Mouse (Mus musculus) CH12.LX (cell line): ENCODE data around the gene Sart3. TPM values are rescaled to one million over a fixed set of nuclear protein-coding genes. Genes with fewer than 3 reads are reported as not detected.
"Not testable (repeated sequence)": the region's sequence is repeated elsewhere in the genome, so short reads cannot be mapped to it uniquely, and the experiment has no call there.

Source experiments
- DNase-seq: peaks from one replicate; pipeline ENCODE4 v3.0.0-alpha.2; 2013; ENCODE audit errors: extremely low read depth
- H3K27ac ChIP-seq: 2 replicates; pipeline ENCODE4 v1.5.1; 2012; ENCODE audit warnings: low read depth, mild to moderate bottlenecking, control low read depth, moderate library complexity; ENCODE audit not compliant: insufficient read depth
- H3K27me3 ChIP-seq: replicated peaks from 2 replicates; pipeline ENCODE3; 2012; ENCODE audit warnings: inconsistent platforms
- H3K36me3 ChIP-seq, 2 experiments: replicated peaks in 1 of 2; 2 replicates each; pipeline versions ENCODE3 to v1.6.1; 2012; ENCODE audit warnings: inconsistent platforms in 1 of 2, low read length in 1 of 2, mild to moderate bottlenecking in 1 of 2, mixed read lengths in 1 of 2, moderate library complexity in 1 of 2; ENCODE audit not compliant: control insufficient read depth in 1 of 2, insufficient read depth in 1 of 2
- H3K4me1 ChIP-seq, 2 experiments: 2 replicates each; pipeline ENCODE4 v1.6.1; 2012; ENCODE audit warnings: inconsistent platforms in 1 of 2, moderate library complexity in 1 of 2; ENCODE audit not compliant: insufficient read depth in 2 of 2, control insufficient read depth in 1 of 2
- H3K4me2 ChIP-seq: 2 replicates; pipeline ENCODE4 v1.6.1; 2012; ENCODE audit warnings: low read depth, mild to moderate bottlenecking, control low read depth; ENCODE audit not compliant: poor library complexity, insufficient read depth, severe bottlenecking
- H3K4me3 ChIP-seq, 3 experiments: fragments of 150-350 bp in 1 of 3; sonication (generic) in 1 of 3; replicated peaks in 1 of 3; 2 replicates each; pipeline versions ENCODE3 to v1.5.1; 2011 to 2012; ENCODE audit warnings: low read depth in 2 of 3, low read length in 2 of 3, mild to moderate bottlenecking in 2 of 3, moderate library complexity in 2 of 3, control low read depth in 1 of 3, improper control_type of control experiment in 1 of 3, inconsistent platforms in 1 of 3, mixed read lengths in 1 of 3; ENCODE audit not compliant: poor library complexity in 1 of 3
- H3K79me2 ChIP-seq: replicated peaks from 2 replicates; pipeline ENCODE4 v1.6.1; 2012; ENCODE audit warnings: mild to moderate bottlenecking, moderate library complexity; ENCODE audit not compliant: control insufficient read depth, poor library complexity, insufficient read depth, severe bottlenecking; ENCODE audit errors: extremely low read depth
- H3K9ac ChIP-seq: 2 replicates; pipeline ENCODE4 v1.6.1; 2012; ENCODE audit warnings: low read depth, mild to moderate bottlenecking, control low read depth, moderate library complexity; ENCODE audit not compliant: insufficient read depth
- H3K9me3 ChIP-seq: replicated peaks from 2 replicates; pipeline ENCODE3; 2012; ENCODE audit warnings: low read length, inconsistent platforms, mixed read lengths
- BHLHE40 ChIP-seq: IDR thresholded peaks from 2 replicates; pipeline ENCODE4 v1.6.1; 2011; ENCODE audit warnings: mild to moderate bottlenecking, low read depth, low read length, improper control_type of control experiment
- CHD1 ChIP-seq: IDR thresholded peaks from 2 replicates; pipeline ENCODE4 v1.6.1; 2012; ENCODE audit warnings: low read depth, low read length, improper control_type of control experiment, inconsistent platforms
- CHD2 ChIP-seq: IDR thresholded peaks from 2 replicates; pipeline ENCODE4 v1.6.1; 2011; ENCODE audit warnings: low read length, improper control_type of control experiment
- E2F4 ChIP-seq: IDR thresholded peaks from 2 replicates; pipeline ENCODE4 v1.6.1; 2011; ENCODE audit warnings: low read depth, low read length, improper control_type of control experiment; ENCODE audit not compliant: insufficient replicate concordance
- ELF1 ChIP-seq: IDR thresholded peaks from 2 replicates; pipeline ENCODE4 v1.6.1; 2014; ENCODE audit warnings: low read depth, mild to moderate bottlenecking, inconsistent platforms, low read length, improper control_type of control experiment
- EP300 ChIP-seq: IDR thresholded peaks from 2 replicates; pipeline ENCODE4 v1.6.1; 2011; ENCODE audit warnings: low read length, improper control_type of control experiment
- ETS1 ChIP-seq: conservative IDR thresholded peaks from 2 replicates; pipeline ENCODE4 v1.6.1; 2012; ENCODE audit warnings: low read depth, mild to moderate bottlenecking, inconsistent platforms, low read length, improper control_type of control experiment, moderate library complexity
- JUN ChIP-seq: IDR thresholded peaks from 2 replicates; pipeline ENCODE4 v1.6.1; 2011; ENCODE audit warnings: low read depth, mild to moderate bottlenecking, low read length, improper control_type of control experiment, moderate library complexity; ENCODE audit not compliant: insufficient read depth
- KAT2A ChIP-seq: IDR thresholded peaks from 2 replicates; pipeline ENCODE4 v1.6.1; 2012; ENCODE audit warnings: low read length, improper control_type of control experiment, inconsistent platforms; ENCODE audit not compliant: insufficient replicate concordance
- MAZ ChIP-seq: IDR thresholded peaks from 2 replicates; pipeline ENCODE4 v1.6.1; 2012; ENCODE audit warnings: low read depth, mild to moderate bottlenecking, inconsistent platforms, low read length, improper control_type of control experiment, moderate library complexity
- MXI1 ChIP-seq: IDR thresholded peaks from 2 replicates; pipeline ENCODE4 v1.6.1; 2011; ENCODE audit warnings: mild to moderate bottlenecking, low read depth, low read length, improper control_type of control experiment
- MYC ChIP-seq: IDR thresholded peaks from 2 replicates; pipeline ENCODE4 v1.6.1; 2011; ENCODE audit warnings: low read depth, mild to moderate bottlenecking, improper control_type of control experiment, low read length
- NELFE ChIP-seq: IDR thresholded peaks from 2 replicates; pipeline ENCODE4 v1.6.1; 2011; ENCODE audit warnings: low read depth, low read length, improper control_type of control experiment
- PAX5 ChIP-seq: IDR thresholded peaks from 2 replicates; pipeline ENCODE4 v1.6.1; 2012; ENCODE audit warnings: low read length, inconsistent platforms, mixed read lengths
- POLR2A ChIP-seq: IDR thresholded peaks from 2 replicates; pipeline ENCODE4 v1.6.1; 2011; ENCODE audit warnings: low read depth, mild to moderate bottlenecking, improper control_type of control experiment, low read length
- POLR2AphosphoS2 ChIP-seq: IDR thresholded peaks from 2 replicates; pipeline ENCODE4 v1.6.1; 2011; ENCODE audit warnings: low read depth, low read length, improper control_type of control experiment
- RCOR1 ChIP-seq: conservative IDR thresholded peaks from 2 replicates; pipeline ENCODE4 v1.6.1; 2012; ENCODE audit warnings: low read depth, mild to moderate bottlenecking, inconsistent platforms, low read length, improper control_type of control experiment
- SIN3A ChIP-seq: IDR thresholded peaks from 2 replicates; pipeline ENCODE4 v1.6.1; 2012; ENCODE audit warnings: low read length, improper control_type of control experiment, inconsistent platforms
- SMC3 ChIP-seq: IDR thresholded peaks from 2 replicates; pipeline ENCODE4 v1.6.1; 2011; ENCODE audit warnings: low read depth, low read length, improper control_type of control experiment
- TBP ChIP-seq: conservative IDR thresholded peaks from 2 replicates; pipeline ENCODE4 v1.6.1; 2011; ENCODE audit warnings: low read depth, low read length, improper control_type of control experiment
- TCF12 ChIP-seq: IDR thresholded peaks from 2 replicates; pipeline ENCODE4 v1.6.1; 2014; ENCODE audit warnings: low read depth, mild to moderate bottlenecking, inconsistent platforms, low read length, improper control_type of control experiment
- UBTF ChIP-seq: IDR thresholded peaks from 2 replicates; pipeline ENCODE4 v1.6.1; 2012; ENCODE audit warnings: low read depth, mild to moderate bottlenecking, inconsistent platforms, low read length, improper control_type of control experiment, moderate library complexity
- USF1 ChIP-seq: IDR thresholded peaks from 2 replicates; pipeline ENCODE4 v1.6.1; 2014; ENCODE audit warnings: low read depth, mild to moderate bottlenecking, inconsistent platforms, low read length, improper control_type of control experiment
- USF2 ChIP-seq: conservative IDR thresholded peaks from 2 replicates; pipeline ENCODE4 v1.6.1; 2011; ENCODE audit warnings: low read depth, low read length, improper control_type of control experiment
- ZKSCAN1 ChIP-seq: IDR thresholded peaks from 2 replicates; pipeline ENCODE4 v1.6.1; 2012; ENCODE audit warnings: low read depth, inconsistent platforms, low read length, improper control_type of control experiment, borderline replicate concordance
- ZMIZ1 ChIP-seq: IDR thresholded peaks from 2 replicates; pipeline ENCODE4 v1.6.1; 2012; ENCODE audit warnings: low read depth, mild to moderate bottlenecking, inconsistent platforms, low read length, improper control_type of control experiment
- dilution Hi-C: fragments of 300-500 bp; cut with MboI; formaldehyde crosslinking; loops from 2 replicates; pipeline ENCODE4 v1.14.3; 2020; ENCODE audit warnings: low sequenced_read_pairs; ENCODE audit not compliant: extremely low pct_unique_long_range_greater_than_20kb, extremely low pct_ligation_motif_present
- in situ Hi-C: fragments of 300-500 bp; cut with MboI; formaldehyde crosslinking; loops from 3 replicates; pipeline ENCODE4 v1.14.3; 2019; ENCODE audit warnings: low sequenced_read_pairs, low pct_ligation_motif_present, low pct_unique_long_range_greater_than_20kb, mixed read lengths
- polyA plus RNA-seq: library from polyadenylated mRNA; unstranded; fragments of >175 nt; gene quantifications from 2 replicates; pipeline ENCODE4 v1.2.1, GENCODE M21; 2012; ENCODE audit warnings: low read depth; ENCODE audit not compliant: insufficient read length
- total RNA-seq, 2 experiments: library from RNA; depleted of rRNA; stranded (reverse); fragments of 300-350 nt in 1 of 2; fragments of >200 nt in 1 of 2; gene quantifications; 2 replicates each; pipeline ENCODE4 v1.2.3; 2012 to 2014

The Sart3 gene
- total and polyA plus RNA-seq, 3 experiments, result 28.8 to 104 (median 67.0) TPM

GRCm38 (mm10) chr5:113779569-113779968 is 7.3 kb upstream of the Sart3 start:
- Histone ChIP-seq H3K9ac (no peak overlapping the region), H3K9me3 (peaks cover 4% of the 10 kb centered on the region), H3K4me2 (no peak overlapping the region), H3K27ac (no peak overlapping the region), H3K36me3 (peaks cover 17 to 38% of the 10 kb centered on the region in 2 experiments), H3K27me3 (no peaks in the 10 kb centered on the region), H3K4me3 (no peak overlapping the region), H3K4me1 (peaks cover 38 to 75% of the 10 kb centered on the region in 2 experiments), H3K79me2 (0 out of 2 replicates have a peak, but pooled peaks cover under 1% of the 10 kb centered on the region)
- no peak for TF ChIP-seq MAZ
- no peak for TF ChIP-seq USF2
- no peak for TF ChIP-seq USF1
- TF ChIP-seq TBP, result no peak
- TF ChIP-seq JUN, result no peak
- in situ Hi-C loops (loop anchor here (5.0 to 10.0 kb wide), 2 partner anchors 33 to 55 kb away; partner anchors contain the start of gene Selplg), dilution Hi-C loops (no loop called here)
- DNase-seq, result no peak

- not testable (repeated sequence) for H3K9ac ChIP-seq, H3K27me3 ChIP-seq
- in situ Hi-C loops, result loop anchor here (5.0 to 10.0 kb wide), 2 partner anchors 35 to 57 kb away; partner anchors contain the start of gene Selplg
Measured at GRCm38 (mm10) chr5:113777728-113778127, 5.4 kb upstream of the Sart3 start.

GRCm38 (mm10) chr5:113776896-113777226 is 4.6 kb upstream of the Sart3 start:
- Histone ChIP-seq H3K9ac (no peak overlapping the region), H3K79me2 (peaks cover 14% of the 10 kb centered on the region), H3K27me3 (no peaks in the 10 kb centered on the region), H3K27ac (peak overlapping the region; percentile 95), H3K4me3 (peak overlapping the region in 1 of 3 experiments; percentile 29), H3K4me2 (0 out of 2 replicates have a peak overlapping the region, but pooled peaks have one; percentile 14), H3K9me3 (no peaks in the 10 kb centered on the region), H3K4me1 (peaks cover 33 to 57% of the 10 kb centered on the region in 2 experiments), H3K36me3 (peaks cover 21 to 42% of the 10 kb centered on the region in 2 experiments)
- DNase-seq, result peak; percentile 84
- dilution Hi-C loops, result no loop called here
- in situ Hi-C loops, result loop anchor here (5.0 to 10.0 kb wide), 2 partner anchors 35 to 58 kb away; partner anchors contain the start of gene Selplg
- TF ChIP-seq POLR2AphosphoS2, result no peak
- no peak for TF ChIP-seq MYC
- no peak for TF ChIP-seq CHD2
- TF ChIP-seq E2F4, result no peak
- TF ChIP-seq TCF12, result no peak
- TF ChIP-seq UBTF, result peak; percentile 28; the same call in 1 of the 2 replicates
- peak; percentile 20; the same call in 1 of the 2 replicates for TF ChIP-seq EP300
- TF ChIP-seq USF2, result no peak
- TF ChIP-seq PAX5, result no peak
- no peak for TF ChIP-seq ZMIZ1
- no peak for TF ChIP-seq ELF1
- TF ChIP-seq KAT2A, result no peak
- no peak for TF ChIP-seq NELFE
- peak; percentile 48 for TF ChIP-seq BHLHE40
- TF ChIP-seq POLR2A, result no peak
- TF ChIP-seq TBP, result 0 out of 2 replicates have a peak, but pooled peaks have one; percentile 28
- TF ChIP-seq ZKSCAN1, result no peak
- TF ChIP-seq RCOR1, result 0 out of 2 replicates have a peak, but pooled peaks have one; percentile 13
- TF ChIP-seq SIN3A, result no peak; the same call in 1 of the 2 replicates
- no peak for TF ChIP-seq CHD1
- 0 out of 2 replicates have a peak, but pooled peaks have one; percentile 15 for TF ChIP-seq JUN
- no peak for TF ChIP-seq MXI1
- TF ChIP-seq SMC3, result no peak

More at GRCm38 (mm10) chr5:113777728-113778127, 5.4 kb upstream of the Sart3 start:
- Histone ChIP-seq H3K79me2 (peaks cover 14% of the 10 kb centered on the region), H3K36me3 (peaks cover 21 to 42% of the 10 kb centered on the region in 2 experiments), H3K4me1 (peaks cover 36 to 65% of the 10 kb centered on the region in 2 experiments)
- H3K4me3 ChIP-seq, H3K4me2 ChIP-seq, H3K27ac ChIP-seq, H3K9me3 ChIP-seq, dilution Hi-C loops: not testable (repeated sequence)
- peak; percentile 51 for DNase-seq
- TF ChIP-seq ETS1, result 0 out of 2 replicates have a peak, but pooled peaks have one; percentile 30
